Comparison of ENCODE assay signal across 23 mouse cellular contexts in genomic region chr13:38670051-38670450, GRCm38 (mm10). TPM values are rescaled to one million over a fixed set of nuclear protein-coding genes. Genes with fewer than 3 reads are reported as not detected.
DNase-seq lines count a peak whose midpoint lies in the region; ATAC-seq lines count a peak whose summit lies in the region.
"Had no signal": no experiment of that assay in that cellular context is flagged by ENCODE, and none has a peak within 500 bp of the region (broad histone marks: within the 10 kb centered on the region; RNA-seq: fewer than 3 reads in every experiment).

No protein-coding gene starts in this region.

- no peaks in the 10 kb centered on the region for H3K27me3 ChIP-seq in hindbrain, embryonic 16.5 days (replicated peaks; ENCODE audit: control insufficient read depth, insufficient read depth, low read length)
- H3K27me3 ChIP-seq in hindbrain, embryonic 11.5 days (ENCODE audit: control insufficient read depth, insufficient read depth, low read length), result no peaks in the 10 kb centered on the region
- H3K27me3 ChIP-seq: CH12.LX; embryonic facial prominence, embryonic 12.5 days; forebrain, embryonic 13.5 days; forebrain, embryonic 15.5 days had no signal

- intact Hi-C loops in left cerebral cortex, postnatal 4 days (cut with DNase I), result no loop called here

- ATAC-seq in hindbrain, embryonic 16.5 days, result peak; percentile 74; the same call in 1 of the 2 replicates
- no peak for ATAC-seq in hindbrain, embryonic 11.5 days (ENCODE audit: low FRiP score)
- ATAC-seq: activated CD4-positive, CD25-positive, alpha-beta regulatory T cell, adult 4 months; CD4-positive, CD25-positive, alpha-beta regulatory T cell, adult 4 months; forebrain, embryonic 13.5 days; forebrain, embryonic 15.5 days; forebrain, postnatal 0 days; Patski had no signal

- no peak overlapping the region for H3K4me2 ChIP-seq in hindbrain, embryonic 16.5 days (ENCODE audit: low read length)
- H3K4me2 ChIP-seq in hindbrain, embryonic 11.5 days (replicated peaks; ENCODE audit: low read depth, low read length), result no peak overlapping the region
- H3K4me2 ChIP-seq: embryonic facial prominence, embryonic 12.5 days; forebrain, embryonic 13.5 days; forebrain, embryonic 15.5 days had no signal

- no peaks in the 10 kb centered on the region for H3K9me3 ChIP-seq in hindbrain, embryonic 16.5 days (ENCODE audit: control insufficient read depth, low read length)
- H3K9me3 ChIP-seq in hindbrain, embryonic 11.5 days (ENCODE audit: control insufficient read depth, low read length), result no peaks in the 10 kb centered on the region
- H3K9me3 ChIP-seq: embryonic facial prominence, embryonic 10.5 days; embryonic facial prominence, embryonic 12.5 days; forebrain, embryonic 13.5 days; forebrain, embryonic 15.5 days; G1E had no signal

- H3K4me3 ChIP-seq in hindbrain, embryonic 16.5 days (ENCODE audit: low read length), result no peak overlapping the region
- no peak overlapping the region for H3K4me3 ChIP-seq in hindbrain, embryonic 11.5 days (ENCODE audit: low read depth, low read length)
- H3K4me3 ChIP-seq: embryonic facial prominence, embryonic 10.5 days; embryonic facial prominence, embryonic 12.5 days; forebrain, embryonic 13.5 days; forebrain, embryonic 15.5 days had no signal

- H3K4me1 ChIP-seq in hindbrain, embryonic 16.5 days (ENCODE audit: control insufficient read depth, insufficient read depth, low read depth, low read length), result no peaks in the 10 kb centered on the region
- H3K4me1 ChIP-seq in hindbrain, embryonic 11.5 days (replicated peaks; ENCODE audit: control insufficient read depth, insufficient read depth, low read length), result no peaks in the 10 kb centered on the region
- H3K4me1 ChIP-seq: embryonic facial prominence, embryonic 10.5 days; embryonic facial prominence, embryonic 12.5 days; forebrain, embryonic 13.5 days; forebrain, embryonic 15.5 days had no signal

- no peak overlapping the region for H3K27ac ChIP-seq in hindbrain, embryonic 16.5 days (ENCODE audit: low read depth, low read length)
- no peak overlapping the region for H3K27ac ChIP-seq in hindbrain, embryonic 11.5 days (ENCODE audit: low read depth, low read length)
- H3K27ac ChIP-seq: embryonic facial prominence, embryonic 10.5 days; embryonic facial prominence, embryonic 12.5 days; forebrain, embryonic 13.5 days; forebrain, embryonic 15.5 days had no signal

- peak; percentile 89 to 93 for DNase-seq in cerebellum, postnatal 10 days
- DNase-seq in cerebellum, adult 11-12 months, result no peak
- DNase-seq in hindbrain, embryonic 11.5 days (ENCODE audit: low spot score), result no peak
- DNase-seq in left cerebral cortex, postnatal 4 days, result peak; percentile 75
- no peak for DNase-seq in left cerebral cortex, adult 9 months (ENCODE audit: low spot score in 2 of 2)
- DNase-seq: adrenal gland, adult 8-10 months; adrenal gland, postnatal 14 days; adrenal gland, postnatal 36 days; B cell, adult 2 months; cerebellum, adult 18-20 months; cerebellum, adult 8-10 months; cerebellum, adult 9-11 months; forebrain, postnatal 0 days had no signal

- no peak overlapping the region for H3K9ac ChIP-seq in hindbrain, embryonic 16.5 days (ENCODE audit: low read depth, low read length)
- no peak overlapping the region for H3K9ac ChIP-seq in hindbrain, embryonic 11.5 days (ENCODE audit: low read depth, low read length)
- H3K9ac ChIP-seq: embryonic facial prominence, embryonic 12.5 days; forebrain, embryonic 13.5 days; forebrain, embryonic 15.5 days; forebrain, postnatal 0 days had no signal

- H3K36me3 ChIP-seq in hindbrain, embryonic 16.5 days (ENCODE audit: control insufficient read depth, insufficient read depth, low read length), result no peaks in the 10 kb centered on the region
- H3K36me3 ChIP-seq in hindbrain, embryonic 11.5 days (ENCODE audit: control insufficient read depth, insufficient read depth, low read length), result no peaks in the 10 kb centered on the region
- H3K36me3 ChIP-seq: embryonic facial prominence, embryonic 10.5 days; embryonic facial prominence, embryonic 12.5 days; forebrain, embryonic 15.5 days; G1E had no signal

RNA-seq across cellular contexts. Expression of gene Eef1e1, which starts 11.2 kb away (rescaled TPM):
- polyA plus RNA-seq in hindbrain, embryonic 16.5 days (2015; fragmentation: Nextera tagmentation; extraction: Ambion mirVana), result 101 and 108 TPM in 2 replicates
- polyA plus RNA-seq in hindbrain, embryonic 11.5 days (2014; fragmentation: Nextera tagmentation; extraction: Ambion mirVana), result 69.3 and 69.9 TPM in 2 replicates
- total RNA-seq in left cerebral cortex, postnatal 4 days (2021), result 10 to 100 TPM; 65.3 to 72.2 TPM

RNA-seq across cellular contexts. Expression of gene Bloc1s5, which starts 35.1 kb away (rescaled TPM):
- polyA plus RNA-seq in hindbrain, embryonic 16.5 days (2015; fragmentation: Nextera tagmentation; extraction: Ambion mirVana), result 22.2 and 24.7 TPM in 2 replicates
- polyA plus RNA-seq in hindbrain, embryonic 11.5 days (2014; fragmentation: Nextera tagmentation; extraction: Ambion mirVana), result 24.1 and 28.1 TPM in 2 replicates
- 10 to 100 TPM; 10.4 to 11.4 TPM for total RNA-seq in left cerebral cortex, postnatal 4 days (2021)

Comparison
In these comparisons a context has a peak if more than half of its experiments do, and no peak if none do; other contexts are left out.
1. DNase-seq: peak in cerebellum, postnatal 10 days (2 of 2) and left cerebral cortex, postnatal 4 days (single experiment); none in cerebellum, adult 11-12 months (single experiment), hindbrain, embryonic 11.5 days (single experiment) and left cerebral cortex, adult 9 months (0 of 2).